Mouse (Mus musculus): ENCODE measurements around the gene Dlk1. TPM values are rescaled to one million over a fixed set of nuclear protein-coding genes. Genes with fewer than 3 reads are reported as not detected.

Dlk1 gene
- polyA plus RNA-seq, 1 experiment from 2014 or later, result 57.7 TPM

DNA sequence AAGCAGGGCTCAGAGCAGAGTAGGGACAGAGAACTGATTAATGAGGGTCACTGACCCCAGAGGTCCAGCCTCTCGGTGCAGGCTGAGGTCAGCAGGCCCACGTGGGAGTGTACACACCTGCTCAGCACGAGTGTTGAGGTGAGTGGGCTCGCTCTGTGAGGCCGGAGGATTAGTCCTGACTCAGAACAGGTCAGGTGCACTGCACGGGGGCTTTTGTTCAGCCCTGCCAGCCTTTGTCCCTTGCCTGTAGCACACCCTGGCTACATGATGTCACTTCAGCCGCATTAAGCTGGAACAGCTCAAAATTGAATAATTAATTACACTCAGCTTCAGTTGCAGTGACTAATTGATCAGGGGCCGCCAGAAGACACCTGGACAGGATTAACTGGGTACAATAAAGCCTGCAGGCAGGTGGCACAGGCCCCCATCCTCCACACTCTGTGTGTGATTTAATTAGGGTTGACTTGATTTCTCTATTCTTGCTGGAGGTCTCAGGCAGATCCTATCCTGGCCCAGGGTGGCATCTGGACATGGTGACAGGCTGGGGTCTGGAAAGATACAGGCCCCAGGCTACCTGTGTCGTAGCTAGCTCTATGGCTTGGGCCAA, 57.0 kb downstream of the Dlk1 start:
- Histone ChIP-seq H3K4me3 (ENCODE audit: low read length) (no peak overlapping the region), H3K4me1 (ENCODE audit: control insufficient read depth, insufficient read depth, low read depth, low read length) (peaks cover 12% of the 10 kb centered on the region), H3K27ac (ENCODE audit: low read depth, low read length) (no peak overlapping the region), H3K9me3 (ENCODE audit: control insufficient read depth, low read length) (no peaks in the 10 kb centered on the region), H3K4me2 (ENCODE audit: low read length) (no peak overlapping the region), H3K9ac (ENCODE audit: low read depth, low read length) (no peak overlapping the region), H3K36me3 (ENCODE audit: control insufficient read depth, insufficient read depth, low read length) (no peaks in the 10 kb centered on the region), H3K27me3 (replicated peaks; ENCODE audit: control insufficient read depth, insufficient read depth, low read length) (no peaks in the 10 kb centered on the region)
- WGBS, result 19% methylated on average over 9 of the region's 9 CpGs
- ATAC-seq, result peak; percentile 64

- no peaks in the 10 kb centered on the region for H3K9me3 ChIP-seq (ENCODE audit: control insufficient read depth, low read length)
- H3K27me3 ChIP-seq (replicated peaks; ENCODE audit: control insufficient read depth, insufficient read depth, low read length), result 0 out of 2 replicates have a peak, but pooled peaks cover 2% of the 10 kb centered on the region
- no peak overlapping the region for H3K9ac ChIP-seq (ENCODE audit: low read depth, low read length)
- H3K36me3 ChIP-seq (ENCODE audit: control insufficient read depth, insufficient read depth, low read length), result no peaks in the 10 kb centered on the region
- peaks cover 12% of the 10 kb centered on the region for H3K4me1 ChIP-seq (ENCODE audit: control insufficient read depth, insufficient read depth, low read depth, low read length)
- 79% methylated on average over 8 of the region's 8 CpGs for WGBS
- H3K4me2 ChIP-seq (ENCODE audit: low read length), result no peak overlapping the region
- ATAC-seq, result peak; percentile 25; the same call in 1 of the 2 replicates
- H3K4me3 ChIP-seq (ENCODE audit: low read length), result no peak overlapping the region
- no peak overlapping the region for H3K27ac ChIP-seq (ENCODE audit: low read depth, low read length)
Measured at GRCm38 (mm10) chr12:109510247-109510646, 57.6 kb downstream of the Dlk1 start.

- Histone ChIP-seq H3K9ac (ENCODE audit: low read depth, low read length) (no peak overlapping the region), H3K9me3 (ENCODE audit: control insufficient read depth, low read length) (no peaks in the 10 kb centered on the region), H3K4me3 (ENCODE audit: low read length) (no peak overlapping the region), H3K36me3 (ENCODE audit: control insufficient read depth, insufficient read depth, low read length) (no peaks in the 10 kb centered on the region), H3K27ac (ENCODE audit: low read depth, low read length) (no peak overlapping the region), H3K27me3 (replicated peaks; ENCODE audit: control insufficient read depth, insufficient read depth, low read length) (0 out of 2 replicates have a peak, but pooled peaks cover 2% of the 10 kb centered on the region), H3K4me2 (ENCODE audit: low read length) (no peak overlapping the region), H3K4me1 (ENCODE audit: control insufficient read depth, insufficient read depth, low read depth, low read length) (peaks cover 12% of the 10 kb centered on the region)
- 86% methylated on average over 8 of the region's 8 CpGs for WGBS
- no peak for ATAC-seq
Measured at GRCm38 (mm10) chr12:109511456-109511855, 58.8 kb downstream of the Dlk1 start.

- 0 out of 2 replicates have a peak, but pooled peaks cover 2% of the 10 kb centered on the region for H3K27me3 ChIP-seq (replicated peaks; ENCODE audit: control insufficient read depth, insufficient read depth, low read length)
- H3K4me3 ChIP-seq (ENCODE audit: low read length), result no peak overlapping the region
- H3K36me3 ChIP-seq (ENCODE audit: control insufficient read depth, insufficient read depth, low read length), result no peaks in the 10 kb centered on the region
- no peak overlapping the region for H3K4me2 ChIP-seq (ENCODE audit: low read length)
- H3K27ac ChIP-seq (ENCODE audit: low read depth, low read length), result no peak overlapping the region
- no peaks in the 10 kb centered on the region for H3K9me3 ChIP-seq (ENCODE audit: control insufficient read depth, low read length)
- no peak overlapping the region for H3K9ac ChIP-seq (ENCODE audit: low read depth, low read length)
- 36% methylated on average over 13 of the region's 13 CpGs for WGBS
- H3K4me1 ChIP-seq (ENCODE audit: control insufficient read depth, insufficient read depth, low read depth, low read length), result peaks cover 12% of the 10 kb centered on the region
- no peak for ATAC-seq
Measured at GRCm38 (mm10) chr12:109512151-109512907, 59.7 kb downstream of the Dlk1 start.

Other genes with a start within 250 kb of the Dlk1 start
- gene Rtl1, start 147.5 kb downstream of the Dlk1 start, polyA plus RNA-seq (2015; fragmentation: Nextera tagmentation; extraction: Ambion mirVana), result 1.7 and 2.2 TPM in 2 replicates

All from hindbrain, embryonic 16.5 days (tissue).